Mouse (Mus musculus) retina, adult 2 months (tissue): ENCODE data around the gene Armh3.

ENCODE experiments used
- DNase-seq: peaks from one replicate; pipeline ENCODE4 v3.0.0-alpha.2; 2012; ENCODE audit warnings: low read depth, low spot score

Armh3 gene

DNA sequence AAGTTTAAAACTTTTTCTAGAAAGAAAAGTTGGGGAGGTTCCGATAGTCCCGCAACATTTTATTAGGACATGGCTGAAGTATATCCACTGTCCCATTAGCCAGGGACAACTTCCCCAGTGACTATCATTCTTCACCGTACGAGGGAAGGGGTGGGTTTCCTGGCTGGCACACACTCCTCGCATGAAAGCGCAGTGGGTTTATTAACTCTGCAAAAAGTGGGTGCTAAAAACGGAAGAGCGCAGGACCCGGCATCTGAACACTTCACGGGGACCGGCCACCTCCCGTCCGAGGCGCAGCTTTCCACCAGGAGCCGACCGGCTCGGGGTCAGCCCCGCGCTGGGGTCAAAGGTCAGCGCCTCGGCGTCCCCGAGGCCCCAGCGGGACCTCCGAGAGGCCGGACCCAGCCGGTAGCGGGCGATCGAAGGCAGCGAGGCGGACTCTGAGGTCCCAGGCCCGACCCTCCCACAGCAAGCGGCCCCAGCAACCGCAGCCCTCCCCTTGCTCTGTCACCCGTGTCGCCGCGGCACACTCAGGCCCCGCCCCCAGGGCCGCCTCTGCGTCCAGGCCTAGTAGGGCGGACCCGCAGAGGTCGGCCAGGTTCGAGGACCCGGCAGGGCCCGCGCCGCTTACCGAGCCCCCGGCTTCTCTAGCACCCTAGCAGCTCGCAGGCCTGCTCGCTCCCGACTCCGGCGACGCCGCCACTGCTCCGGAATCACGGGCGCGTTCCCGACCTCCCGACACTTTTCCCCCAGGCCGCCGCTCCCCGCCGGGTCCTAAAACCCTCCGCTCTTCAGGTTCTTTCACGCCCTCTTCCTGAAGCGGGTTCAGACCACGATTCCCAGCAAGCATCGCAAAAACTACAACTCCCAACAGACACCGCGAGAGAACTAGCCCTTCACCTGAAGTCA is at the start of gene Armh3:
TSS of gene Armh3 (minus strand) at position 704 of the 909 bp plus-strand sequence.
- DNase-seq = peak; percentile 91

DNA sequence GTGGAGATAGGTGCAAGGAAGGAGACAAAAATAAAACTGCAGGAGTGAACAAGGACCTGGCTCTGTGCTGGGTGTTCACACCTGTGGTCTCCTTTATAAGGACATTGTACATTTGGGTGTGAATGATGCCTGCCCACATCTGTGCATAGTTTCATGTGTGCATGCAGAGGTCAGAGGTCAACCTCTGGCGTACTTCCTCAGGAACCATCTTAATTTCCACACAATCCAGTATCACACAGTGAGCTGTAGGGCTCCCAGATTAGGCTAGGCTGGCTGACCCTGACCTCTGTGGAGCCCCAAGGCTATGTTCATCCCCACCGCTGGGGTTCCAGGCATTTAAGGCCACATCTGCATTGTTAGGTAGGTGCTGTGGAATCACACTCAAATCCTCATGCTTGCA is 49.1 kb upstream of the Armh3 start:
- DNase-seq = no peak

DNA sequence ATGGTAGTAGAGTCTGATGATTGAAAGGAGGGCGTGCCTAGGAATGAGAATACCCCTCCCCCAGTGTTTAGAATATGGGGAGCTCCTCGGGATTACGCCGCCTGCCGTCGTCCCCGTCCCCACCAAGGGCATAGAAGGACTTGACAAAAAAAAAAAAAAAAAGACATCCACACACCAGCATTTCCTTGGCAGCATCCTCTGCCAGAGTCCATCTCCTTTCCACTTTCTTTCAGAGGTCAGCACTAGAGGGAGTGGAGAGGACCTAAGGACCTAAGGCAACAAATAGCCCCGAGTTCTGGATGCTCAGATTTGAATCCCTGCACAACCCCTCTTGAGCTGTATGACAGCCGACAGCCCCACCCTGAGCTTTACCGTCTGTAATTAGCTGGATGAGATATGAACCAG is 48.3 kb upstream of the Armh3 start:
- no peak for DNase-seq

DNA sequence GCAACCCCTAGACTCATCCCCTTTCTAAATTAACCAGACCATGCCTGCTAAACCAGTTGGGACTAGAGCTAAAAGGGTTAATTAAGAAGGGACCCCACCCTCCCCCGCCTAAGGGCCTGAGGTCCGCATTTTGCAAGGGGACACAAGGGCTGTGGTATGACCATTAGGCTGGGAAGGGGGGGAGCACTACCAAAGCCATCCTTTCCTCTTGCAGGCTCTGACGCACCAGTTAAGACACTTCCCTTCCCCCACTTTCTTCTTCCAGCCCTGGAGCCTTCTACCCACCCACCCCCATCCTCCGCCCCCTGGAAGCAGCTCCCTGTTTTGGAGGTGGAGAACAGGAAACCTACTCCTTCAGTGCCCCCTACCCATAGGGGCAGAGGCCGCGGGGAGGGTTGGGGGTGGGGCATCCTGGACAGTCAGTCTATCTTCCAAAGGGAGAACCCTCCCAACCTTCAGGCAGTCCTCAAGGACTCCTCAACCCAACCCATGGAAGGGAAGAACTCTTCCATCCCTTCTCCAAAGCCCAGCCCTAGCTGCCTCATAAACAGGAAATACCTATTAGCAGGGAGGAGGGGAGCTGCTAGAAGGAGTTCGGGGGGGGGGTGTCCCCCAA is 47.5 kb upstream of the Armh3 start:
- no peak for DNase-seq

DNA sequence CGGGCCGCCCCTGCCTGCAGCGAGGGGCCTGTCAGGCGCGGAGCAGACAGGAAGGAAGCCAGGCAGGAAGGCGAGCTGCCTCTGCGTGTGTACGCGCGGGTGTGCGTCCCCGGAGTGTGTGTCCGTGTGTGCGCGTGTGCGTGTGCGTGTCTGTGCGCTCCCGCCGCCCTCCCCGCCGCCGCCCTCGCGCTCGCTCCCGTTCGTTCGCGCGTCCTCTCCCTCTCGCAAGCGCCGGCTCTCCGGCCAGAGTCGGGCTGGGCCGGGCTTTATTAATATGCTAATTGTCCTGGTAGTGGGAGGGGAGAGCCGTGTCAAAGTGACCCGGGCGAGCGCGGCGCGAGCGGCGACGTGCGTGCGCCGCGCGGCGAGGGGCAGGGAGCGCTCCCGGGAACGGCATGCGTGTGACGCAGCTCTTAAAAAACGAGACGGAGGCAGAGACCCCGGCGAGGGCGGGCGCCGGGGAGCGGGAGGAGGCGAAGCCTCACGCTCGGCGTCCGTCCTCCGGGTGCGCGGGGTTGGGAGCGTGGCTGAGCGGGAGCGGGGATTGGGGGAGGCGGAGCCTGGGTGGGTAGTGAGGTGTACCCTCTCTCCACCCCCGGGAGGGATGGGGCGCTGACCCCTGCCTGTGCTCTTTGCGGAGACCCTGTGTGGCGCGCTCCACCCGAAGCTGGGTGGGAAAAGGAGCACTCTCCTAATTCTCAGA is 46.9 kb upstream of the Armh3 start, which contains the start of gene Ldb1:
TSS of gene Ldb1 (minus strand) at position 222 of the 703 bp plus-strand sequence.
- peak; percentile 78 for DNase-seq

DNA sequence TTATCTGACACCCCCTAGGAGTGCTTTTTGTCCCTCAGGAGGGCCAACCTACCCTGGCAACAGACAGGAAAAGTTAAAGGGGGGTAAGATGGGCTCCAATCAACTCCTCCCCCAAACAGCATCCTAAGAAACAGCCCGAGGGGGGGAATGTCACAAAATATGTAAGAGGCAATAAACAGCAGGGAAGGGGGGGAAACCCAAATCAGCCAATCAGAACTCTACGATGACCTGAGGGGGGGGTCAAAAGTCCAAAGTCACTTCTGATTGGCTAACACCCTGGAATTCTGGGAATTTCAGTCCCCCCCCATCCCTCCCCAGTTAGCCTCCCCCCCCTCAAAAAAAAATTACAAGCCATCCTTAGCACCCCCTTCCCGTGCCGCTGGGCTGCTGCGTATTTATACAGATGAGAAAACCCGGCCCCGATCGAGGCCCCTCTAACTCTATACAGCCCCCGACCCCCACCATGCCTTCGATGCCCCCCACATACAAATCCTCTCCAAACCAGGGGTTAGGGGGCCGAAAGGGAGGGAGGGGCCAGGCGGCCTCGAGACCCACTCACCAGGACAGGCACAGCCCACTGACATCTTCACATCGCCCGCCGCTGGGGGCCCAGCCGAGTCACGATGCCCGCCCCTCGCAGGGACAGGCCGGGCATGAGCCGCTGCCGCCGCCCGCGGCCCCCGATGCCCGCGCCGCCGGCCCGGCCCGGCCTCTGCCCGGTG is 46.1 kb upstream of the Armh3 start, which contains the start of gene Pprc1:
TSS of gene Pprc1 (plus strand) at position 616 of the 722 bp plus-strand sequence.
- DNase-seq = no peak

DNA sequence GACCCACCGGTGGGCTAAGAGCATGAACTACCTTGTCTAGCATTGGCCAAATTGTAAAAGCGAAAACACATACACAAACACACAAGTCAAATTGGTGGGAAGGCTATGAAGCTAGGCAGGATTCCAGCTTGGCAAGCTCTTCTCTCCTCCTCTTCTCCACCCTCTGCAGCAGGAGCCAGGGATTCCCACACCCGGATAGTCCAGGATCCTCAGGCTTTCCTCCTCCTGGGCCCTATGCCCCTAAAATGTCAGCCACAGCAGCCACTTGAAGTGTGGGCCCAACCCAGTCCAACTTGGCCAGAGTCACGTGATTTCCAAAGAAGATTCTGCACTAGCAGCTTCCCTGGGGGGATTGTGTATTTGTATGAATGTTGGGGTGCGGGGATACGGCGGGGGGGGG is 45.1 kb upstream of the Armh3 start:
- DNase-seq = no peak

DNA sequence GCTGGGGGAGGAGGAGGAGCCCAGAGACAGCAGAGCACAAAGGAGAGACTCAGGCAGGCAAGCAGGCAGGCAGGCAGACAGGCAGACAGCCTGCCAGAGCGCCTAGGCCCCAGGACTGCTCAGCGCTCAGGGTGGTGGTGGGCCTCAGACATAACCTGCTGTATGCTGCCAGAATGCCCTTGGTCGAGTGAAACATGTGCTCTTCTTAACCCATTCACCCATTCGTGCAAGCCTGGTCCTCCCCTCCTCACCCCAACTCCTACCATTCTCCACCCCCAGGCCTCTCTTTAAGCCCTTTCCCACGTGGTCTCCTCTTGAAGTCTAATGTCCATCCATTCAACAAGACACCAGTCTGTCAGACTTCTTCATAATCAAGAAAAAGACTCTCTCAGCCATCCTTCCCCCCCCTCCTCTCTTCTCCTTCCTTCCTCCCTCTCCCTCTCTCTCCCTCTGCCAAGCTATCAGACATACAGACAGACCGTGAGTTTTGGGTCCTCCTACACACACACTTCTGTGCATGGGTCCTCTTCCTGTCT is 44.3 kb upstream of the Armh3 start:
- no peak for DNase-seq

DNA sequence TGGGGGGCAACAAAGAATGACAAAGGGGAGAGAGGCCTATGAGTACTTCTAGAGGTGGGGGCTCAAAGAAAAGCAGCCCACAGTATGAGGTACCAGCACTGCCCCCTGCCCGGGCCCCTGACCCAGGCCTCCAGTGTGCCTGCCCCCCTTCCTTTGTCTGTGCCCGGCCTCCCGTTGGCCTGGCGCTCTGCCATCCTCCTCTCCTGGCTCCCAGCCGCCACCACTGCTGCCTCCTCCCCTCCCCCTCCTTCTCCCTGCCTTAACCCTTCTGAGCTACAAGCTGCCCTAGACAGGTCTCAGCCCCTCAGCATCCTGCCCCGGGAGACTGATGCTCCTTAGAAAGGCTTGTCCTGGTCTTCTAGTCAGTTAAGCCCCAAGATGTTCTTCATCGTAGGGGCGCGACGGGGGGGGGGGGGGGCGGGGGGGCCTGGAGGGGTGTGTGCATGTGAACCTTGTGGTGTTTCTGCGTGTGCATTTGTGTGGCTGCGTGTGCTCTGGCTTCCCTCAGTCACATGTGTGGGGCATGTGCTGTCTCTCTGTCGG is 43.7 kb upstream of the Armh3 start:
- DNase-seq = no peak

DNA sequence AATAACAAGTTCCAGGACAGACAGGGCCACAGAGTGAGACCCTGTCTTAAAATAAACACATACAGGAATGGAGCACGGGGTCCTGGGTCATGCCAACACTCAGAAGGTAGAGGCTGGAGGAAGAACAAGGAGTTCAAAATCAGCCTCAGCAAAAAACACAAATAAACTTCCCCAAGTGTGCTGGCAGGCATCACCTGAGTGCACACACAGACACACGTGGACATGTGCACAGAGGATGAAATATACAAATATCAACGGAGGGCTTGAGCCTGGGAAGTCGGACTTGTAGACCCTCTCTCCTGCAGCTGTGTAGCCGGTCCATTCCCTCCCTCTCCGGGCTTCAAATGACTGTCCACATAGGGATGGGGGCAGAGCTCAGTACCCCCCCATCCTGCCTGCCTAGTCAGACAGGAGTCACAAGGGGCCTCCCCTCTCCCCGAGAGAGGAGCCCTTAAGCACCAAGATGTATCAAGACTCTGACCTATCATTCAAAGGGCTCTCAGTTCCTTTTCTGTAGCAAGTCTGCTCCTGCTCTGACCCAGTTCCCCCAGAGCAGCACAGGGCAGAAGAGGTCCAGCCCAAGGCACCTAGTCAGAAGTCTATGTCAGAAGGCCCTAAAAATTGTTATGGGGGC is 43.1 kb upstream of the Armh3 start:
- no peak for DNase-seq

DNA sequence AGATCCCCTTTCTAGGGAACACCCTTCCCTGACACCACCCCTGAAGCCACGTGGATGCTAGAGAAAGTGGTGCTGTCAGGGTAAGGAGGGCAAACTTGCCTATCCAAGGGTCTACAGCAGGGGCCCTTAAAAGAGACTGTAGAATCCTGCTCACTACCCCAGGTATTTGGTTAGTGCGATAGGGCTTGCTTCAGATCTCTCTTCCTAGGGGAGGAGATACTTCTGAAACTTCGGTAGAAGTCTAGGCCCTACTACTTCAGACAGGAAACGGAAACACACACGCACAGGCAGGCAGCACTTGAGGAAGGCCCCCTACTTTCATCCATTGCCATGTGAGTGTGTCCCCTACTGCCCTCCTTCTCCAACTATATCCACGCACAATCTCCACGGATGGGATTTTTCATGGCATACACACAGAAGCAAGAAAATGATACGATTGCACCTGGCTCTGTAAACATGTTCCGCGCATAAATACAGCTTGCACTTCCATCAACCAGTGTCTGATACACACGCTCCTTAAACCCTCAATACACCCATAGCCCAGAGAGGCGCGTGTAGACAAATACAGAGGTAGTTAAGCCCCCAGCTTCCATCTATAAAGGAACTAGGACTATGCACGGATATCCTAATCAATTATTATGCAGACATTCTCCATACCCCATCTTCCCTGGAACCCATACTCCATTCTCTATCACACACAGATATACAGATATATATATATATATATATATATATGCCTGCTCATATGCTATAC is 42.0 kb upstream of the Armh3 start:
- no peak for DNase-seq

DNA sequence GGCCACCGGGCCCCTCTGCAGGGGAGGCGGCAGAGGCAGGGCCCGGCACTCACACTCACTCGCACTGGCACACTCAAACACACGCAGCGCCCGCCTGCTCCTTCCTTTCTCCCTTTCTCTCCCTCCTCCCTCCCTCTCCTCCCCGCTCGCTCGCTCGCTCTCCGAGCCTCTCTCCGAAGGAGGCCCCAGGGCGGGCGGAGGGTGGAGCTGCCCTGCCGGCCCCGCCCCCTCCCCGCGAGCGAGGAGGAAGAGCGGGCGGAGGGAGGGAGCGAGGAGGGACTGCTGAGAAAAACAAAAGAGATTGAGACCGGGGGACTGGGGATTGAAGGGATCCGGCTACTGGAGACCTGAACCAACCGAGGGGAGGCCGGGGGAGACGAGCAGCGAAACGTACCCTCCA is 41.2 kb upstream of the Armh3 start:
- no peak for DNase-seq

DNA sequence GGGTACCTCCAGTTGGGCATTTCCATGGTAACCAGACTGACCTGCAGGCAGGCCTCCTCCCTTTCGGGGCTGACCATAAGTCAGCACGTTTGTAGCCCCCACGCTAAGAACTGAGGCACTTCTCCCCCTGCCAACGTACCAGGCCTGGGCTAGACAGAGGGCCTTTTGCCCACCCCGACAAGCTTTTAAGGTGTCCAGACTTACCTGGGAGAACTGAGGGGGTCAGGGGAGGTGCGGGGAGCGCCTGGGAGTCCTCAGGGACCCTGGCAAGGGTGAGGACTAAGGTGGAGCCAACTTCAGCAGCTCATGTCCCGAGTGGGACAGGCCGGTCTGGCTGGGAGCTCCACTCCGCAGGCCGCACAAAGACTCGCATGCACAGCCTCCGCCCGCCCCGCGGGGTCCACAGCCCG is 40.6 kb upstream of the Armh3 start:
- DNase-seq = no peak

DNA sequence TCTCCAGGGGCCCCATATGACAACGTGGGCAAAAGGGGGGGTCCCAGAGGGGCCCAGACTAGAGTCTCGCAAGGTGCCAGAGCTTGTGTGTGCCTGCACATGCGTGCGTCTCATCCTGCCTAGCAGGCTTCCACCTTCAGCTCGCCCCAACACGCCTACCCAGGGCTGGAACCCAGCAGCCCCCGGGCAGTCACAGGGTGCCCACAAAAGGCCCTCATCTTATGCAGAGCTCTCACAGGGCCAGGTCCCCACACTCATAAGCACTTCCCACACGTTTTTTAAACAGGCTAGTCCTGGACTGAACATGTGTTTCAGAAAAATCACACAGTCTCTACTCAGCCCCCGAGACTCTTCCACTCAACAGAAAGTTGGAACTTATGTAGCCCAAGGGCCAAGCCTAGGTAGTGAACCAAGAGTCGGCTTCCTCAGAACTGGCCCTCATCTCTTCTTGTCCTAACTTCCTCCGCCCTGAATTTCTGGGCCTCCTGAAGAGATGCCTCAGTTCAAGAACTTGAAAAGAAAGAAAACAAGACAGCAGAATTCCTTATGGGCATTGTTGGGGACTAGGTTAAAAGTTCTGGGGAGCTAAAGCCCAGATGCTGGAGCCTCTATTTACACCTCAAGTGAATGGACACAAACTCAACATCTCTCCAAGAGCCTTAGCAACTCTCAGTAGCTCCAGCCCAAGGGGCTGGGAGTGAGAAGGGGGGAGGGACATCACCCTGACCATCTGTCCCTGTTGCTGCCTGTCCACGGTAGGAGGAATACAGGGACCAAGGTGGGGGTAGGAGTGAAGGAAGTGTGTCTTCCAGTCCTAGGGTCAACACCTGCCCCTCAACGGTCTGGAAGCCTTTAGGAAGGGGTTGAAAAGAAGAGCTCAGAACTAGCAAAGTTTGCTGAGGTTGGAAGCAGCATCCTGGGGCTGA is 39.9 kb upstream of the Armh3 start:
- DNase-seq = no peak

DNA sequence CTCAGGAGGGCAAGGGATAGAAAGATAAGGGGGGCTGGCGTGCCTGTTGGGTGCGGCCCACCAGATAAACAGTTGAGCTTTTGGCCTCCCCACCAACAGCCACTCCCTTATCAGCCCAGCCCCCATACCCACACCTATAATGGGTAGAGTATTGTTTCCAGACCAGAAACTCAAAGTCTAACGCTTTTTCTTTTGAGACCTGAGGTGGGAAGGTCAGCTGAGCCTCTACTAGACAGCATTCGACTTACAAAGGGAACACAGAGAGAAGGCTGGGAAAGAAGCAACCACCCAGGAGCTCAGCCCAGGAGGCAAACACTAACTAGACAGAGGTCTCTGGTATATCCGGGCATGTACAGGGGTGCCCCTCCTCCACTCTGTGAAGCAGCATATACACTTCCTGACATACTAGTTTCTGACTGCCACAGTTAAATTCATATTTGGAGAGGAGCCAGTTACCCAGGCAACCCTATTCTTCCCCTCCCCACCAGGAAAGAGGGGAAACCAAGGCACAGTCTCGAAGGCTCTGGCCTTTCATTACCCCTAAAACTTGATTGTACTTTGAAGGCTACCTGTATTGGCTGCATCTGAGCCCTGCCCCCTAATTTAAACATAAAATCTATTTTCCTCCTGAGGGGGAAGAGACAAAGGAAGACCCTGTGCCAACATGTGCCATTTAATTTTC is 39.1 kb upstream of the Armh3 start:
- DNase-seq = no peak

DNA sequence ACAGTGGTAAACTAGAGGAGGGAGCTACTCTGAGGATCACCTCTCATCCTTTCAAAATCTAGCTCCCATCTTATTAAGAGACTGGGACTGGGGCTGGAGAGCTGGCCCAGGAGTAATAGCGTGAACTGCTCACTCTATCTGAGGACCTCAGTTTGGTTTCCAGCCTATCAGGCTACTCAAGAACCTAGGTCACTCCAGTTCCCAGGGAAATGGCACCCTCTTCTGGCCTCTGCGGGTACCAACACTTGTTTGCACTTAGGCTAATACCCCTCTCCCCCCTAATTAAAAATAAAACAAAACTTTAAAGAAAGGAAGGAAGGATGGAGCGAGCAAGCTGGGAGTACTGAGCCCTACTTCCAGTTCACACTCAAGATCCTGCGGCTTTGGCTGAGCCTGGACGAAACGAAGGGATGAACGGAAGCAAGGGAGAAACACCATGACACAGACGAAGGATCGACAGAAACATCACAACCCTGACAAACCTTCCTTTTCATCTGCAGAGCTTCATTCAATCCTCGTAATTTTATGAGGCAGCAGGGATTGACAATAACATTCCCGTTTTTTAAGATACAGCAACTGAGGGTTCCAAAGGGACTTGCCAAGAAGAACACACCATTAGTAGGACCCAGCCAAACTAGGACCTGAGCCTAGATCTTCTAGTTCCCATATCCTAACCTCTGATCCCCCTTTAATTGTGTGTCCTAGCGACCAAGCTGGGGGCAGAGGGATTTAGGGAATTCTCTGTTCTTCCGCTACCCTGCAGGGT is 38.4 kb upstream of the Armh3 start:
- DNase-seq = no peak

DNA sequence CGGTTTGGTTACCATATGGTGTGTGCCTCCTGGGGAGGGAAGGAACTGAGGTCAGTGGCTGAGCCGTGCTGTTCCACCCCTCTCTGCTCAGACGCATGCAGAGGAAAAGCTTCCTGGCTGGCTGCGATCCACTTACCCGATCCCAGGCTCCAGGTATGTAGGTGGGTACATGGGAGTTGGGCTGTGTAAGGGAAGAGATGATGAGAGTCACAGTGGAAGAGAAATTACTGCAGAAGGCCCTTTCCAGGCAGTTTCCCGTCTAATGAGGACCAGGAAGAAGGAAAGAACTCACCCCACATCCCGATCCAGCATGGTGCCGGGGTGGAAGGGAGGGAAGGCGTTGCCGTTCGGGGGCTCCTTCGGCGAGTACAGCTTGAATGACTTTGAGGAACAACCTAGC is 37.7 kb upstream of the Armh3 start:
- DNase-seq = no peak
